Mouse (Mus musculus) adrenal gland, adult (tissue): Measurements from ENCODE around the gene Zfp524.
A peak's percentile ranks its signal among the peaks of the same experiment; 100 is the strongest.
"Not testable (repeated sequence)": the region's sequence is repeated elsewhere in the genome, so short reads cannot be mapped to it uniquely, and the experiment has no call there.

ENCODE experiments used
- DNase-seq, 2 experiments: peaks; one replicate each; pipeline ENCODE4 v3.0.0; 2022 to 2023; ENCODE audit warnings: low spot score in 1 of 2; ENCODE audit not compliant: inconsistent age in 2 of 2

Zfp524 gene

DNA sequence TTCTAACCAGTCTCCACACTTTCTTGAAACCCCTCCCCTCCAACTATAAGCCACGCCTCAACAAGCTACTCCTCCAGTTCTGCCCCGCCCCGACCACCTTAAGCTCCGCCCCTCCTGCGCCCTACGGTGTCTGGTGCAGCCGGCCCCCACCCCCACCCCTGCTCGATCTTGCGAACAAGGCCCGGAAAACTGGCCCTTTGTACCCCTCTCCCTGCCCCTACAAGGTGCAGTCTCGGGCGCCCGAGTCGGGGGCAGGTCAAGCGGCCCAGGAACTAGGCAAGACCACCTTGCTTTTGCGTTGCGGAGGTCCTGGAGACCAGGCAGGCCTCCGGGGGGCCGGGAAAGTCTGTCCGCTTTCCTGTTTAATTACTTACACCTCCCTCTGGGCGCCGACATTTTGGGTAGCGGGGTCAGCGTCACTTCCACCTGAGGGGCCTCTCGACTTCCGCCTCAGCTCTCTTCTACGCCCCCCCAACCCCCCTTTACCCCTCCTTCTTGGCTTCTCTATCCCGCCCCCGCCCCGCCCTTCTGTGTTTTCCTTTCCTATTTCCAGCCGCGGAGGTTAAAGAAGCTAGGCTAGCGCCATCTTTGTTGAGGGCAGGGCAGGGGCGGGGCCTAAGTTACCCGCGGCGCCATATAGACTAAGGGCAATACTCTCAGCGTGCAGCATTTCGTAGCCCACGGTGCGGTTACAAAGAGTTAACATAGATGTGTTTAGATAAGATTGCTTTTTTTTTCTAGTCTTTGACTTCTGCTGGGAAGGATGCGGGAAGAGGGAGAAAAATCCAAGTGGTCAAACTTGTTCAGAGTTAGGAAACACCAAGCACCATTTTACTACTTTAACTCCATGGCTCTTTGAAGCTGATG lies at the start of gene Zfp524, which contains the start of gene Fiz1:
Gene Zfp524, plus strand, starts transcription at position 165 of the 867 bp plus-strand sequence.
Gene Fiz1, minus strand, starts transcription at position 447 of the 867 bp plus-strand sequence.
- peak; percentile 96 to 99 for DNase-seq

DNA sequence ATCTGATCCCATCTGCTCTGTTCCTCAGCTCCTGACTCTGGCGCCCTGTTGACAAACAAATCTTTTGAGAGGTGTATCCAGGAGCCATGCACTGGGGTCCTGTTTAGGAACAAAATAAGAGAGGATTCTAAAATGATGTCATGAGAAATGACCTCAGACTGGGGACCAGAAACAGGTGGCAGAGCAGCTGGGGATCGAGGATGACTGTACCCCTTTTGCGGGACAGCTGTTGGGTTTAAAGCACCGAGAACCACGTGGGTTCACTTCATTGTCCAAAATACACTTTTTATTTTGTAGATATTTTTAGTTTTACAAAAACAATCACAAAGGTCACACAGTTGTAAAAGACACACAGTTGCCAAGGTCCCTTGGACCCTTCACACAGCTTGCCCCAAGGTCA lies 49.2 kb upstream of the Zfp524 start:
- DNase-seq = no peak

DNA sequence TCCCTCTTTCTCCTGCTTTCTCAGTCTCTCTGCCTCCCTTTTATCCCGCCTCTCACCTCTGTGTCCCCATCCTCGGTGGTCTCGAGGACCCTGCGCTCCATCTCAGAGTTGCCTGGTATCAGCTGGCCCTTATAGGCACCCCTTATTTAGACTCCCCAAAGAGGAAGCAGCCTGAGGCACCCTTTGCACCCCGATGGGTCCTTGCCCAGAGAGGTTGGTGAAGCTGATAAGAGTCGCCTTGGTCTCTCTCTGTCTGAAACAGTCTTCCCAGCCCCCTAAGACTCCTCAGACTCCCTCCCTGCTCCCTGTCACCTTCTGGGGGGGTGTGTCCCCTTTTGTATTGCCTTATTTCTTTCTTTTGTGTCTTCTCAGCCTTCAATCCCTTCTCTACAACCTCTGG lies 43.1 kb upstream of the Zfp524 start, which contains the start of gene Sbk3:
Gene Sbk3, minus strand, starts transcription at position 101 of the 400 bp plus-strand sequence.
- no peak for DNase-seq

DNA sequence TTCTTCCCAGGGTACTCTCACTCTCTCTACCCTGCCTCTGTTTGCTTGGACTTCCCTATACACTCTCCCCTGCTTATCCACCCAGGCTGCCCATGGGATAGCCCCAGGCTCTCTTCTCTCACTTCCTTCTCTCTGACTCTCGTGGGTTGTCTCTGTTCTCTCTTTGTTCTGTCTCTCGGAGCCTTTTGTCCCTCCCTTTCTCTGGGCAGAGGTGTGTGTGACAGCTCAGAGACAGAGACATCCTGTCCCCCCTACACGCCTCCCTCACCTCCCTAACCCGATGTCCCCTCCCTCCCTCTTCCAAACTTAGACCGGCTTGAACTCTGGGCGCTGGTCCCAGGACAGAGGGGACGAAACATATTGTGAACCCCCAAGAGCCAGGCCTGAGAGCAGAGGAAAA lies 42.5 kb upstream of the Zfp524 start:
- DNase-seq = no peak

DNA sequence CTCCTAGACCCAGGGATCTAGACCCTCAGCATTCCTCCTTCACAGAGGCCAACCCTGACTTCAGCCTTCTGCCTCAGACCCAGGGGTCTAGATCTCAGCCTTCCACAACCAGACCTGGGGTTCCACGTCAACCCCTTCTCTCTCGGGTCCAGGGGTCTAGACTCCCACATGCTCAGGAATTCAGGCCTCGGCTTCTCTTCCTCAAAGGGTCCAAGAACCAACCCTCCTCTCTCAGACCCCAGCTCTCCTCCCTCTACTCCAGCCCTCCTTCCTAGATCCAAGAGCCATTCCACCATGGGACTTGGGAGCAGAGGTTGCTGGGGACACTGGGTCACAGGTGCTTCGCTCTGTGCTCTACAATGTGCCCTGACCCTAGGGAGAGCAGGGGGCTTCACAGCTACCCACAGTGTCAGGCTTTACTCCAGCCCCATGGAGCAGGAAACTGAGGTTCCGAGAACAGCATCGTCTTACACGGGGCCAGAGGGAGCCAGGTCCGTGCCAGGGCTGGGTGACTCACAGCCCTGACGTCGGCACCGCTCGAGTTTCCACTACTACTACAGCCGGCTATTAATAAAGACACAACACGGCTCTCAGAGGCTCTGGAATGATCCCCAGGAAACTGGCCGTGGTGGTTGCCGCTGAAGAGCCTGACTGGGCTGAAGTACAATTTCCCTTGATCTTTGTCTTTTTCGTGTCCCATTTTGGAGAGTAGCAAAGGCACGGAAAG lies 41.7 kb upstream of the Zfp524 start:
- DNase-seq = peak; percentile 87 to 92

DNA sequence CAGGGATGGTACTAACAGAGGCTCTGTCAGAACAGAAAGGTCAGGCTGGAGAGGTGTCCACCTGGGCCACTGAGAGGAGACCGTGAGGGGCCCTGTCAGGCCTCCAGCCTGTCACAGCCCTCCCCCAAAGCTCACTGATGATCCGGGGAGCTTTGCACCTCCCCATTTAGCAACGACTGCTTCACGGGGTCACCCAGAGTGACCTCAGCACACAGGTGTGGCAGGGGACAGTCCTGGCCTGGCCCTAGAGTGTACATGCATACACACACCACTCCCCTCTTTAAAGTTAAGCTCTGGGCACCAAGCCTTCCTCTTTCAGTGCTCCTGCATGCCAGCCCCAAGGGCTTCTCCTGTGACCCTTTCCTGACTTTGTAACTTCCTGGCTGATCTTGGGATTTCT lies 38.8 kb upstream of the Zfp524 start:
- DNase-seq = no peak

DNA sequence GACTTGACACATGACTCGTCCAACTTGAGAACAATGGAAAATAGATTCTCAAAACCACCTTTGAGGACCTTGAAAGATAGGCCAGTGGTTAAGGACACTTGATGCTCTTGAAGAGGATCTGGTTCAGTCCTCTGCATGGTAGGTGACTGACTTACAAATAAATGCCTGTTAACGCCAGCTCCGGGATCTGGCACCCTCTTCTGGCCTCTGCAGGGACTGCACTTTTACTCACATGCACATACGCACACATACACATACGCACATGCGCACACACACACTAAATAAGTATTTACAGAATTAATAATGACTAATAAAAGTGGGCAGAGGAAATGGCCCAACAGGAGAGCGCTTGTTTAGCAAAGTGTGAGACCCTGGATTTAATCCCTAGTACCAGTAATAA lies 37.4 kb upstream of the Zfp524 start:
- no peak for DNase-seq

DNA sequence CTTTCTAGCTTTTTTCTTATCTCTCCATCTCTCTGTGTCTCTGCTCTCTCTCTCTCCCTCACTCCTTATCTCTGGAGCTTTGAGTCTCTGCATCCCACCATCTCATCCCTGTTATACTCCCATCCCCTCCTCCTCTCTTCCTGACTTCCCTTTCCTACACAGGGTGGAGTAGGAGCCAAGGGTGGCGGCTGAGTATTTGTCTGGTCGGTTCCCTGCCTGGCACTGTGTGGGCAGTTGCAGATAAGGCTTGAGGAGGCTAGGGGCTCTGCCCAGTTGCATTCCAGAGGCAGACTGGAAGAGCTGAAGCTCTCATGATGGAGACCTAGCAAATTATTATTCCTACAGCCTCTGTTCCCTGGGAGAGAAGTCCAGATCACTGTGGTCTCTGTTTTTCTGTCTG lies 26.0 kb upstream of the Zfp524 start:
- no peak for DNase-seq

DNA sequence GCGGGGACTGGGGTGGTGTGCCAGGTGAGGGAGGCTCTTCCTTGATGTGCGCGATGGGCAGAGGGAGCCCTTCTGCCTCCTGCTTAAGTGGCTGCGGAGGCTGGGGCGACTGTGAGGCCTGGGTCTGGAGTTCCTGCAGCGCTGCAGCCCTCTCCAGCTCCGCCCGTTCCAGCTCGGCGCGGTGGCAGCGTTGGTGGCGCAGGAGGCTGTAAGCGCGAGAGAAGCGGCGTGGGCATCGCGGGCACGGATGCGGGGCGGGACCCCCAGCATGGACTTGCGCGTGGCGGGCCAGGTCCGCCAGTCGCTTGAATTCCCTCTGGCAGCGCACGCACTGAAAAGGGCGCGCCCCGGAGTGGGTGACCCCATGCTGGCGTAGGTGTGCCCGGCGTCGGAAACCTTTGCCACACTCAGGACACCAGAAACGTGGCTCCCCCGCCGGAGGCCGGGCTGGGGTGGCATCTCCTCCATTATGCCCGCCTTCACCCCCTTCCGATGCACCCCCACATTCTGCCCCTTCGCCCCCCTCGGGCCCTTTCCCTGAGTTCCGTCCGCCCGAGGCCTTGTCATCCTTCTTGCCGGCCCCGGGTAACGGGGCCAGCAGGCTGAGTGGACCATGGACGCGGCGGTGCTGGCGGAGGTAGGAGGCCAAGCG lies 20.7 kb upstream of the Zfp524 start:
- no peak for DNase-seq

DNA sequence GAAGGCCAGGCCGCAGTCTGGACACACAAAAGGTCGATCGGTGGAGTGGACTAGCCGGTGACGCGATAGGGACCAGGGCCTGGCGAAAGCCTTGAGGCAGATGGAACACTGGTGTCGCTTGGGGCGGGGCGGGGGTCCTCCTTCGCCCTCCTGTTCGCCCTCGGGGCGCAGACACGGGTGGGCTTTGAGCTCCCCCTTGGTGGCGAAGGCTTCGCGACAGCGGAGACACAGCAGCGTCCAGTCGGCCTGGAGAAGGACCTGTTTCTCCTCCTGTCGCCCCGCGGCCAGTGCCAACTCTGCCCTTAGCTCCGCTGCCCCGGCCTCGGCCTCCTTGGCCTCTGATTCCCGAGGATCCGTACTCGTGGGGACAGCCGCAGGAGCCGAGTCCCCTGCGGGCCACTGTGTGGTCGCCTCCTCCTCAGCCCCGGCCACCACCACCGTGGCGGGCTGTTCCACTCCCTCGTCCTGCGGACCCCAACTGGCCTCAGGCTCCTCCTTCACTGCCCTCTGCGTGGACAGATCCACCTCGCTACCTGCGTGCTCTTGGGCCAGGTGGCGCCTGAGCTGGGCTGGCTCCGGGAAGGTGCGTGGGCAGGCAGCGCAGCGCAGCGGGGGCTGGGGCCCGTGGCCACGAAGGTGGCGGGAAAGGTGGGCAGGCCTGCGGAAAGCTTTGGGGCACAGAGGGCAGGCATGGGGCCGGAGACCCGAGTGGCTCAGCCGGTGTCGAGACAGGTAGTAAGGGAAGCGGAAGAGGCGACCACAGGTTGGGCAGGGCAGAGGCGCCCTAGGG lies 20.0 kb upstream of the Zfp524 start:
- DNase-seq = no peak

DNA sequence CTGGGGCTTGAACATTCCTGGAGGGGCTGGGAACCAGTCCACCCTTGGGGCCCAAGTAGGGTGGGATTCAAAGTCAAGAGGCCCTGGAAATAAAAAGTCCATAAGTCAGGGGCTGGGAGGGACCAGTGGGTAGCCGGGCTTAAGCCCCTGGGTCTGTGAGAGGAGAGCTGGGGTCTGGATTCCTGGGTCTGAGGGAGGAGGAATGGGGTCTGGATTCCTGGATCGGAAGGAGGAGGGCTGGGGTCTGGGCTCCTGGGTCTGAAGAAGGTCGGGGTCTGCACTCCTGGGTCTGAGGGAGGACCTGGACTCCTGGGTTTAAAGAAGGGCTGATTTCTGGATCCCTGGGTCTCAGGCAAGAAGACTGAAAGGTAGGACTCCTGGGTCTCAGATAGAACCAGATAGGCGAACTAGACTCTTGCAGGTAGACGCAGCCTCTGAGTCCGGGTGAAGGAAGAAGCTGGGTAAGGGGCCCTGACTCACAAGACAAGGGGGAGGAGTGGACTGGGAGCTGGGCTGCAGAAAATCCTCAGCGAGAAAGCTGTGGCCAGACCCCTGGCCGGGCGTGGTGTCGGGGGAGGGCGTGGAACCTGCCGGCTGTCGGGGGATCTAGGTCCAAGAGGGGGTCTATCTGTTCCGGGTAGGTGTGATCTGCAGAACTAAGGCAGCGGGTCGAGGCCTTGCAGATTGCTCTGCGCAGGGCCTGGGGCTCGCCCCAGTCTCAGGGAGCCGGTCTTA lies 18.8 kb upstream of the Zfp524 start:
- DNase-seq = no peak

DNA sequence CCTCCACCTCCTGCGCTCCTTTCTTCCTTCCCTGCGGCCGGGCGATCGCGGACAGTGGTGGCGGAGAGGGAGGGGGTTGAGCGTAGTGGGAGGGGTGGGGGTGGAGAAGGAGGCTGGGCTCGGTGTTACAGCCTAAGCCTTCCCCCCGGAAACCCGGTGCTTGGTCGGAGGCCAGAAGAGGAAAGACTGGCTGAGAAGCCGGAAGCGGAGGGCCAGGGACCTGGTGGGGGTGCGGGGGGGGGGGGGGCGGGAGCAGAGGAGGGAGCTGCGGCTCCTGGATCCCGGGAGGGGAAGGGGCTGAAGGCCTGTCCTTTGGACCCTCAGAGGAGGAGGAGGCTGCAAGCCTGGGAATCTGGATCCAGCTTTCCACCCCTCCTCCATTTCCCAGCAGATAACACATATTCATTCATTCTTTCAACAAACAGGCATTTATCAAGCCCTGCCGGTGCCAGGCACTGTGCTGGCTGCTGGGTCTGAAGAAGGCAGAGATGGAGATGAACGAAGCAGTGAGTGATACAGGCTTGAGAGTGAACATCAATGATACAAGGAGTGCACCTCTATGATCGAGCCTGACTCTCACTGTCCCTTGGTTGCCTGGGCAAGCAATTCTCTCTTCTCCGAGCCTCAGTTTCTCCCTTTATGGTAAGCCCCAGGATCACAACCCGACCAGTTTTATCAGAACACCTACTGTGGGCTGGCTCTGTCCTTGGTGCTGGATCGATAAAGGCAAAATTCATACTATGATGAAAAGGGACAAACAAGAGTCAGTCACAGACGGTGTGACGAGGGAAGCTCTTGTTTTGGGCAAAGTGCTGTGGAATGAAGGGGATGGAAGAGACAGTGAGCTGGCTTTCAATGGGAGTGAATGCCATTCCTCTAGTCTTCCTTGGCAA lies 18.0 kb upstream of the Zfp524 start, which contains the start of gene Zfp579:
Gene Zfp579, minus strand, starts transcription at position 156 of the 893 bp plus-strand sequence.
- DNase-seq = peak; percentile 93 to 97

DNA sequence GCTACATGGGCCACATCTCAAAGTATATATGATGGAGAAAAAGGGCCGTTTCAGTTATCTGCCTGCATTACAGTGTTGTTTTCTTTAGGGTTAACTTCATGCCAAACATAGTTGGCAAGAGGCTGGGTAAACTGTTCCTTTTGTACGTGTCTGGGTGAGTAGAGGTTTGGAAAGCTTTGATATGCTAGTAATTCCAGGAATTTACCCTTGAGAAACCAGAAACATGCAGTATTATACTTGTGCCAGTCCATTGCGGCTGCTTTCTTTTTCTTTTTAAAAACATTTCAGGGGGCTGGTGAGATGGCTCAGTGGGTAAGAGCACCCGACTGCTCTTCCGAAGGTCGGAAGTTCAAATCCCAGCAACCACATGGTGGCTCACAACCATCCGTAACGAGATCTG lies 17.3 kb upstream of the Zfp524 start:
- DNase-seq = no peak

DNA sequence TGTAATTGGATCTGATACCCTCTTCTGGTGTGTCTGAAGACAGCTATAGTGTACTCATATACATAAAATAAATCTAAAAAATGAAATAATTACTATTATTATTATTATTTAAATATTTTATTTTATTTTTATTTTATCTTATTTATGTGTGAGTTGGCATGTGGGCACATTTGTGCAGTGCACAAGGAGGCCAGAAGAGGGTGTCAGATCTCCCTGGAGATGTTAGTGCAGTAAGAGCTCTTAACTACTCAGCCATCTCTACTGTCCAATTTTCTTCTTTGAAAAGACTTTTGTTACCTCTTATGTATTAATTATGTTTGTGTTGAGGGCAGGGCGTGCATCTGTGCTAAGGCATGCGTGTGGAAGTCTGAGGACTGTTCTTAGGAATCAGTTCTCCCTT lies 14.3 kb upstream of the Zfp524 start:
- DNase-seq = peak in 1 of 2 experiments; percentile 56

DNA sequence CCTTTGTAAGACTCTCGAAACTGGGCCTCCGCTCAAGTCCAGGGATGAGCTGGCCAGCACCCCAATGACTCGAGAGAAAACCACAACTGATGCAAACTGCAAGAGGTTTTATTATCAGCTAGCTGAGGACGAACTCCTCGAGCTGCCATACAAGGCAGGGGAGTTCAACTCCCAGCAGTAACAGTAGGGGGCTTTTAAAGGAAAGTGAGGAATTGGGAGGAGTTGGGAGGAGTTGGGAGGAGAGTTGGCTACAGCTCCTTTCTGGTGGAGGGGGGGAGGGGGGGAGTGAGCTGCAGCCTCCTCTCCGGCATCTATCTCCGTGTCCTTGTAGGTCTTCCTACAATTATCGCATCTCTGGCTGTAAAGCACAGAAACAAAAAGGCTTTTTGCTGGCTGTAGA lies 11.3 kb upstream of the Zfp524 start:
- DNase-seq = not testable (repeated sequence)

DNA sequence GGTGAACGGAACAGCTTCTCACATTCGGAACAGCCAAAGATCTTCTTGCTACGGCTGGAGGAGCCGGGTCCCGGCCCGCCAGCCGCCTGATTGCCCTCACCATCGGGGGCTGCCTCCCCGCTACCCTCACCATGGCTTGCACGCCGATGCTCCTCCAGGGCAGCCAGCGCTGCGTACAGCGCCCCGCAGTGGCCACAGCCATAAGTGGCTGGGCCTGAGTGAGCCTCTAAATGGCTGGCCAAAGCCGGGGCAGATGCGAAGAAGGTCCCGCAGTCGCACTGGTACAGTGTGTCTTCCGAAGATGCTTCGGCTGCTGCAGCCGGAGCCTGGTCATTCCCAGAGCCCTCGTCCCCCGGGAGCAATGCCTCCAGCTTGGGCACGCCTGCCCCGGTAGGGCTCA lies 6.0 kb upstream of the Zfp524 start:
- DNase-seq = no peak

DNA sequence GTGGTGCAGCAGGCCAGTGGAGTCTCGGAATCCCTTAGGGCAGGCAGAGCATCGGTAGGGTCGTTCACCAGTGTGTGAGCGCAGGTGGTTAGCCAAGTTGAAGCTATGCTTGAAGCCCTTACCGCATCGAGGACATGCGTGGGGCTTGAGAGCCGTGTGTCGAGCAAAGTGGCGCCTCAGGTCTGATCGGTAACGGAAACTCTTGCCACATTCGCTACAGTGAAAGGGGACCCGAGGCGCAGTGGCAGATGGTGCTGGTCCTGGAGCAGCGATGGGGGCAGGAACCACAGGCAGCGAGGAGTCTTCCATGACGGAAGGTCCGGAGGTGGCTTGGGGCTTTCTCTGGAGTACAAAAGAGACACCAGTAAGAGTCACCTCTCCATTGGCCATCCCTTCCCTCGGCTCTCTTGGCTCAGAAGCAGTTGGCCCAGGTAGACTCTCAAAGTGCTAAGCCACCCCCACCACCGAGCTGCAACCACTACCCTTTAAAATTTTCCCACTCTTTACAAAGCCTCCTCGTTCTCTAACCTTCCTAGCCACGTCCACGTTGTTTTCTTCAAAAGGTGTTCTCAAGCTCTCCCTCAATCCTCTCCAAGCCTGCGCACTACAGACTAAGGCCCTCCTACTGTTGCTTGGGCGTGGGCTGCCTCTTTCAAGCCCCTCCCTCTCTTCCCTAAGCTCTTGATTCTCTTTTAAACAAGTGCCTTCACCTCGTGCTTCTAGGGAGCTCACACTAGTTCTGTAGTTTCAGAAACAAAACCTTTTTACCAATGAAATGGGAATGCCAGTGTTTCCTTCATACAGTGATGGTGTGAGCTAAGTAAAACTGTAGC lies 1.3 kb upstream of the Zfp524 start:
- DNase-seq = peak in 1 of 2 experiments; percentile 37
